Mouse (Mus musculus) cerebellum, postnatal 4 days (tissue): ENCODE results near the gene Il31.

Experiments
- DNase-seq, 2 experiments: peaks; one replicate each; pipeline ENCODE4 v3.0.0; 2022; ENCODE audit warnings: low spot score in 2 of 2, mixed read lengths in 1 of 2

Gene Il31

DNA sequence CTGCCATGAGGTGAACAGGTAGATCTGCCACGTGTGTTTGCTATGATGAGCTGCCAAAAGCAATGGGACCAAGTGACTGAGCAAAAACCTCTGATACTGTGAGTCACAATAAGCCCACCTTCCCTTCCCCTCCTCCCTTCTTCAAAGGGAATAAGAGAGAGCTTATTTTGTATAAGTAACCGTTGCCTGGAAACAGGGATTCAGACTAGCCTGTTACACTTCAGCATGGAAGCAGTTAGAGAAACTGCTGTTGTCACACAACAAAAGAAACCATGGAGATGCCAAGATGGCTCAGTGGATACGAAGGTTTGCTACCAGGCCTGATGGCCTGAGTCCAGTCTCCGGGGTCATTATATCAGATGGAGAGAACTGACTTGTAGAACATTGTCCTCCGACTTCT, 15.5 kb downstream of the Il31 start:
- DNase-seq: no peak

DNA sequence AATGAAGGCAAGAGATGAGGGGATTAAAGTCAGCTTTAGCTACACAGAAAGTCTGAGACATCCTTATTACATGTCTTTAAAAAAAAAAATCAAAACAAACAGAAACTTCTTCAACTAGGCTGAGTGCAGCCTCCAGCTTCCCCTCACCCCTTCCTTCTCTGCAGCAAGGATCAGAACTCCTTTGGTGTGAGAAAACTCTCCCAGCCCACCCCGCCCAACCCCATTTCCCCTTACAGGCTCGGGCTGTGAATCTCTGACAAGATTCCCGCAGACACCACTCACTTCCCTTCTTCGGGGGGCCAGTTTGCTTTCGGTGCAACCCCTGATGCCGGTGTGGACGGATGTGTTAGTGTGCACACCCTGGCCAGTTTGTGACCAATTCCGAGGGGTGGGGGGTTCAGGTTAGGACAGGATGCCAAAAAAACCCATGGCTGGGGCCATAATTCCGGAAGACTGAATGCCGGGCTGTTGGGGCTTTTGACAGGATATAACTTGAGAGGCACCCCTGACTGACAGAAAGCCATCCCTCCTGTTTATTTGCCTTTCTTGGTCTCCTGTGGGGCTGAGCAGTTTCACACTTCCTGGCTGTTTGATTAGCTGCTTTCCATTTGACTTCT, 18.4 kb downstream of the Il31 start:
- DNase-seq: no peak

DNA sequence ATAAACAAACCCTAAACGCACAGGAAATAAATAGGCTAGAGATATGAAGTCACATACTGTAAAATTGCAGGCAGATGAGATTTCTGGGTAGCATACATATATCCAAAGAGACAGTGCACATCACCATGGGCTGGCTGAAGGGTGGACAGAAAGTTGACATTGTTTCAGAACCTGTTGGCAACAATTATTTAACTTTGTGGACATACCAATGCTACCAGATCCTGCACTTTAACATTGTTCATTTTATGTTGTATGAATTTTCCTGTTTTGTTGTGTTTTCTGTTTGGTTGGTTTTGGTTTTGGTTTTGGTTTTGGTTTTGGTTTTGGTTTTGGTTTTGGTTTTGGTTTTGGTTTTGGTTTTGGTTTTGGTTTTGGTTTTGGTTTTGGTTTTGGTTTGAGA, 24.7 kb downstream of the Il31 start:
- no peak for DNase-seq

DNA sequence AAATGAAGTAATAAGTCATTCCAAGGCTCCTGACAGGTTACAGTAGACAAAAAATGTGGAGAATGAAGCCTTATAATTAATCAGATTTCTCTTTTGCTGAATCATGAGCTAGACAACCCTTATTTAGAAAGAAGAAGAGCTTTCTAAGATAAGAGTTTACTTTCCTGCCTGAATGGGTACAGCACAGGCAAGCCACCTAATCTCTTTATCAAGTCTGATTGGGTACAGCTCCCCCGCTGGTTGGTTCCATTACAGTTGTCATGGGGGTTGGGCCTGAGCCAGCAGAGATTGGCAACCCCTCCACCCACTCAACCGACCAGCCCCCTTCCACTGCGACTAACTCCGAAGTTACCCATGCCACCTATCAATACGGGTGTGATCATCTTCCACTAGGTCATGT, 27.9 kb downstream of the Il31 start:
- DNase-seq: no peak

DNA sequence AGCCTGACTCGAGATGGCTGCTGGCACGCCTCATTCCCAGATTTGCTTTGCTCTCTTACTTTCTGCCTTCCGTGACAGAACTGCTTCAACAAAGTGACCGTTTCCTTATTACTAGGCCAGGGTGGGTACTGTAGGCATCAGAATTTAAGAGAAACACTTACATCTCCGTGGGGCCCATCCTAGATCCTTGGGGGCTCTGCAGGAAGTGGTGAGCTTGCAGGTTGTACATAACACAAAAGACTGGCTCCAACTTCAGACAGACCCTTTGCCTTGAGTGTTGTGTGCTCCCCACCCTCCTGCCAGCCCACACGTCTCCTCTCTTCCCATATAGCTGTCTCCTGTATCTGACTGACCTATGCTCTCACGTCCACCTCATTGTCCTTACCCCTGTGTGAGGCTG, 37.4 kb downstream of the Il31 start:
- DNase-seq: no peak

DNA sequence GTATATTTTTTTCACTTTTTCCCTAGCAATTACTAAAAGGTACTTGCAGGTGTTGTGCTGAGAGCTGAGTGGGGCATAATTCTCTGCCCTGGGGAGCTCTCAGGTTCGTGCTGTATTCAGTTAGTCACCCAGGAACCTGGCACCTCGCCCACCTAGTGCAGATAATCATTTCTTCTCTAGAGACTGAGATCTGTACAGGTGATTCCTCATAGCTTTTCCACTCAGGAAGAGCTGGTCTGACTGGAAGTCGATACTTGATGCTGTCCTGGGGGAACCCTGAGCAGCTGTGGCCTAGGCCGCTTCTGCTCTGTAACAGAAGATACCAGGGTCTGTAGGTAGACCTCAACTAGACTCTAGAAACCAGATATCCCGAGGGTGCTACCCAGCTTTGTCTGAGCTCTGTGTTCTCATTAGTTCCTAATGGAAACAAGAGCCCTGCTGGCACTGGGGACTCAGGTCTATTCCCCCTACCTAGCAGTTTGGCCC, 44.4 kb downstream of the Il31 start:
- DNase-seq: no peak

DNA sequence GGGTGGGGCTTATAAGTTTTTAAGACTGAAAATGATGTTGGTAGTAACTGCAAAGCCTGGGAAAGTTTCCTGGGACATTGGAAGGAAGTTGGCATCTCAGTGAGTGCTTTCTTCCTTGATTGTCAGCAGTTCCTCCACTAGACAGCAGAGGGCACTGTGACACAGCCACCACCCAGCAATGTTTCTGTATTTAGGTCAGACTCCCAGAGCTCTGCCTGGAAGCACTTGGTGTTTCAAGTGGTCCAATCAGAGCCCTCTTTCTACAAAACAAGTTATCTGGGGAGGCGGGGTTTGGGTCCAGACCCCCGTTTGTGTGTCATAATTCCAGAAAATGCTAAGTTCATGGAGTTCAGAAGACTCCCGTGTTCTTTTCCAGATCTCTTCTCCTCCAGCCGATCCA, 45.2 kb downstream of the Il31 start:
- peak; percentile 43 to 75 for DNase-seq

DNA sequence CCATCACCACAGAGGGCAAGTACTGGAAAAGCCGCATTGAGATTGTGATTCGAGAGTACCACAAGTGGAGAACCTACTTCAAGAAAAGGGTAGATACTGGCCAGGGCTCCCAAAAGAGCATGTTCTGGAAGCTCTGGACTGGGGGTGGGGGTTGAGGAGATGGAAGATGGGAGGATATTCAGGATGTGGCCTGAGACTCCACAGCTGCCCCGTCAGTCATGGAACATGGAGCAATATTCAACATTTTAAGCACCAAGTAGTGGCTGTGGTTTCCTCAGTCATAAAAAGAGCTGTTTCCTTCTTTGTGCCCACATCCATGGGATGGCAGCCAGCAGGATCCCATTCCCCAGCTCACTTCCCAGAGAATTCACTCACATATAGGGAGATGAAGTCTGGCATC, 47.0 kb downstream of the Il31 start:
- DNase-seq: no peak

DNA sequence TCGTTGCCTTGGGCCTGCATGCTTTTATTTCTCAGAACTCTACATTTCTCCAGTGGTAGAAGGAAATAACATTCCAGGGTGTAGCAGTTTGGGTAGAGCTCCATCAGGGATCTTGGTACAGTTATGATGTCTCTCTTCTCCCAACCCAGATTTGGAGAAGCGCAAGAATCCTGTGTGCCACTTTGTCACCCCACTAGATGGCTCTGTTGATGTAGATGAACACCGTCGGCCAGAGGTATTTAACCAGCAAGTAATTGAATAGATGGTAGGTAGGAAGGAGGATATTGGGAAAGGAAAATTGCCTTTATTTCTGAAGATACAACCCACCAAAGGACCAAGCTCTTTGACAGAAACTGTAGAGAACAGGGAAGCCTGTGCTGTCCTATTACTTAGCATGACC, 48.6 kb downstream of the Il31 start:
- no peak for DNase-seq

DNA sequence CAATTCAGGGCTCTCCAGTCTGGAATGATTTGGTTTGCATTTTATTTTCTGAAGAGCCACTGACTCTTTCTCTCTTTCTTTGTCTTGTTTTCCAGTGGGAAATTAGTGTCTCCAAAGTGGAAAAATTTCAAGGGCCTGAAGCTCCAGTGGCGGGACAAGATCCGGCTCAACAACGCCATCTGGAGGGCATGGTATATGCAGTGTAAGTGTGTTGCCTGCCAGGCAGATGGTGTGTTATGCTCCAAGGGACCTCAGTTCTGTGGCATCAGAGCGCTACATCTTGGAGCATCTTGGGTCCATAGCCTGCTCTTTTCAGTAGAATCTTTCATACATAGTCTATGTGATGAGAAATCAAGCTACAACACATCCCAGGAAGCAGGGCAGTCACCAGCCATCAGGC, 49.3 kb downstream of the Il31 start:
- DNase-seq: peak in 1 of 2 experiments; percentile 40

DNA sequence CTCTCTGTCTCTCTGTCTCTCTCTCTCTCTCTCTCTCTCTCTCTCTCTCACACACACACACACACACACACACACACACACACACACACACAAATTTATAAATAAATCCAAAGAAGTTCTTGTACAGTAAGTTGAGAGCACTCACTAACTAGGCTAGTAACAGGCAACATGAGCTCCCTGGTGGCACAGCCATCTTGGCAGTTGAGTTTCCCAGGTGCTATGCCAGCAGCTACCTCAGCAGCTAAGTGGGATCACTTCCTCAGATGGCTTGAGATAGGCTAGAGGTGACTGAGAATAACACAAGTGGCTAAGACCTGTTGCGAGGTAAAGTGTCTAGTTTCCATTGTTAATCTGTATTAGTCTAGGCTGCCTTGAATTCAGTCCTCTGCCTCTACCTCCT, 50.0 kb downstream of the Il31 start:
- DNase-seq: no peak

DNA sequence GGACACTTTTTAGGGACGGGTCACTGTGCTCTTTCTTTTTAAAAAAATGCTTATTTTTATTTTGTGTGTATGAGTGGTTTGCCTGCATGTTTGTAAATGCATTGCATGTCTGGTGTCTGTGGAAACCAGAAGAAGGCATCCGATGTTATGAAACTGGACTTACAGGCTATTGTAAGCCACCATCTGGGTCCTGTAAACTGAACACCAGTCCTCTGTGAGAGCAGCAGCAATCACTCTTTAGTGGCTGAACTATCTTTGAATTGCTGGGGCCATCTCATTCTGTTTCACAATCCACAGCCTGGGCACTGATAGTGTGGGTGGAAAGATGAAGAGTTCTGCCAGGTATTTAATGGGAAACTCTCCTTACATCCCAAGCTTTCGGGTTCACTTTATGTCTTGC, 50.9 kb downstream of the Il31 start:
- DNase-seq: no peak

DNA sequence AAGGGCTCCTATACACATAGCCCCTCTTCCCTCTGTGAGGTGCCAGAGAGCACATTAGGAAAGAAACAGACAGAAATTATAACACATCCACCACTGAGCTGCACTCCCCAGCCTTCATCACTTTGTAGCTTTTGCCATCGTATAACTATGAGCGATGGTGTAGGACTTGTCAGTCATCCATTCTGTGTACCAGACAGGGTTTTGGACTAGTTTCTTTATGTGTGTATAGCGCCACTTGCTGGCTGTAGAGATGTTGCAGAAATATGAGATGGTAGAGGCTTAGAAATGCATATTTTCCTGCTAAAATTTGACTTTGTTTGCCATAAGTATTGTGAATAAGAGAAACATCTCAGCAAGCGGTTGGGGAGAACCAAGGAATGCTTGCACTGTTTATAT, 52.5 kb downstream of the Il31 start:
- DNase-seq: peak in 1 of 2 experiments; percentile 50

DNA sequence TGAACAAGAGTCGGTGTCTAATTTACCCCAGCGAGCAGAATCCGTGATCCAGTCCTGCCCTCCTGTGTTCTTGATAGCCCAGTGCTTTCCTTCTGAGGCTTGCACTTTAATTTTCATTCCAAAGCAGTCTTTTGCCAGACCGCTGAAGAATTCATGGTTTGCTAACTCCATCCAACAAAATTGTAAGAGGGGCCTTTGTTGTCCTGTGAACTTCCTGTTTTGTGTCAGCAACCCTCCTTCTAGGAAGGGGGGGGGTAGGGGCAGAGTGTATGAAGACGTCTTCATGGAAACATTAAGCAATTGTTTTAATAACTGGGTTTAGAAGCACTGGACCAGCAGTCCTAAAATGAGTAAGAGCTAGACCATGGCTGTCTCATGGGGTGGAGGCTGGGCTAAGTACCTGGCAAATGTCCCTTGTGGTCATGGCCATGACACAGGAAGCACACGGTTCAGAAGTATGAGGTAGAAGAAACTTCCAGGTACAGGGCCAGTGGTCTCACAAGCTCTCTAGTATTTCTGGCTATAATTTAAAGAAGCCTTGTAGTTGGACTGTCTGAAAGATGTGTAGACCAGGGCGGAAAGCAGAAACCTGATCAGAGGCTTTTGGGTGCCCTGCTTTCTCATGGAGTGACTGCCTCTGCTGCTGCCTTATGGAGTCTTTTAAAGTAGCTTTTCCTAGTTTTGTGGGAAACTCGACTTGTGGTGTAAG, 53.1 kb downstream of the Il31 start:
- DNase-seq: no peak

DNA sequence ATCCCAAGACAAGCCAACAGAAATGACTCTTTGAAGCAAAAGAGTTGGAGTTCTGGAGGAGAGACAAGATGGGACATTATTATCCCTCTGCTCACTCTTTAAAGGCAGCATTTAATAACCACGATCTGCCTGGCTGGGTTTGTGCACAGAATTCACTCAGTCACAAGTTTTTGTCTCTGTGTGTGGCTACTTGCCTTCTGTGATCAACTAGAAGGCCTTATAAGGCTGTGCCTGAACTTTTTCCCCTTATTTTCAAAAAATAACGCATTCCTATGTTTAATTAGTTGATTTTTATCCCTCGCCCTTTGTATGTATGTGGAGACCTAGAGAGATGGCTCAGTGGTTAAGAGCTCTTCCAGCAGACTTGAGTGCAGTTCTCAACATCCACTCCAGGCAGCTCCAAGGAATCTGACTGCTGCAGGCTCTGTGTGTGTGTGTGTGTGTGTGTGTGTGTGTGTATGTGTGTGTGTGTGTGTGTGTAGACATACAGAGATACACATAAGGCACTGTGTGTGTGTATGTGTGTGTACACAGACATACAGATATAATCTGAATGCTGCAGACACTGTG, 56.9 kb downstream of the Il31 start:
- DNase-seq: no peak

DNA sequence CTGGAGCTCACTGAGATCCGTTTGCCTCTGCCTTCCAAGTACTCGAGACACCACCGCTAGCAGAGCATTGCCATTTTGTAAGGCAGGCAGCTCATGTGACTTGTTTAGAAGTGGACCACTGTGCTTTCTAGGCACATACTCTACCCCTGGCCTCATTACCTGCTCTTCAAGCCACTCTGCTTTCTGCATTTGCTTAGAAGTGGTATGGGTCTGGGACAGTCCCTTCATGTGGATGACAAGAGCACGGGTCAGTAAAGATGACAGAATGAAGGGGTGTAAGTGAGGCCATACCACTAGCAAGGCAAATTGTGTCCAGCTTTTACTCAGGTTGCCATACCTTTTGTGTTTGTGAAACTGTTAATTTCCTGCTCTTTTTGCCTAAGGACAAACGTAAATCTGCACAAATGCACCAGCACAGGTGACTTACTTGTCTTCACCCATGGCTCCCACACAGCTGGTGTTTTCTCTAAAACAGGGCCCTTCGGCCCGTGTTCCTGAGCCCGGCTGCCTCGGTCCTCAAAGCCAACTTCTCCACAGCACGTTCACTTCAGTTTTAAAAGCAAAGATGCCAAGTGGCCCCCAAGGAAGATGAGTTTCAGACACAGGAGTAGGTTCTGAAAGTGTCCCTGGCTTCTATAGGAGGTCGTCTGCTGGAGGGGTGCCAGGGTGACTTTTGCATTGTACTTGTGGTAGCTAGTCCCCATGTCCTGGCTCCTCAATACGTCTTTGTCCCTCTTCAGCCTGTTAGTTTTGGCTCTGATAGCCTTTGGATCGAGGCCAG, 57.6 kb downstream of the Il31 start:
- peak; percentile 40 to 78 for DNase-seq
